Mouse (Mus musculus): Measurements from ENCODE around the gene Cttnbp2.

DNA sequence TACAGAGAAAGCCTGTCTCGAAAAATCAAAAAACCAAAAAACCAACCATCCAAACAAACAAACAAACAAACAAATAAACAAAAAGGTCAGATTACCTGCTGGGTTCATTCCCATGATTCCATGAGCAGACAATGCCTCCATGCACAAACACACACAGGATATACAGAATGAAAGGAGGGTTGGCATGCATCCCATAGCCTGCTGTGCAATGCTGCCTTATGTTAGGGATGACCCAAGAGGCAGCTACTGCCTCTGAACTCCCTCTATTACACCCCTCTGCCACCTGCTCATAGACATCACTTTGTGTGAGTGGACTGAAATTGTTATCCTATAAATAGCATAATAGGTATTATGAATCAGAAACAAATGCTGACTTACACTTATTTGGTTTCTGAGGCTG lies 55.0 kb downstream of the Cttnbp2 start:
- TF ChIP-seq POLR2AphosphoS2 (IDR thresholded peaks at IDR 0.05; ENCODE audit: insufficient read length, low read depth) (no peak), POLR2A (IDR thresholded peaks at IDR 0.05; ENCODE audit: insufficient read length, low read depth) (no peak), MYOD1 (IDR thresholded peaks at IDR 0.05; ENCODE audit: control insufficient read depth in 1 of 3, insufficient read length in 2 of 3, low read depth in 2 of 3) (no peak), MAX (IDR thresholded peaks at IDR 0.05; ENCODE audit: low read depth) (no peak), CEBPB (IDR thresholded peaks at IDR 0.05; ENCODE audit: insufficient read depth, poor library complexity, severe bottlenecking) (no peak), TCF12 (IDR thresholded peaks at IDR 0.05; ENCODE audit: insufficient read depth, poor library complexity, severe bottlenecking) (no peak), MYOG (IDR thresholded peaks at IDR 0.05; ENCODE audit: control insufficient read depth in 1 of 3, insufficient read depth in 1 of 3, insufficient read length in 2 of 3, low read depth in 2 of 3) (no peak), USF1 (IDR thresholded peaks at IDR 0.05; ENCODE audit: low read depth) (no peak), E2F4 (IDR thresholded peaks at IDR 0.05; ENCODE audit: insufficient read depth) (no peak), TCF3 (IDR thresholded peaks at IDR 0.05; ENCODE audit: insufficient read length, low read depth) (no peak)

All from myocyte (in vitro differentiated cells).